Mouse (Mus musculus) testis, postnatal 14 days (tissue): Measurements from ENCODE around the gene Smtnl2.

ENCODE experiments used
- DNase-seq: peaks from one replicate; pipeline ENCODE4 v3.0.0; 2021; ENCODE audit warnings: low spot score

Gene Smtnl2

GRCm38 (mm10) chr11:72425201-72425600, 13.7 kb upstream of the Smtnl2 start:
- DNase-seq = no peak

- DNase-seq = no peak
Observed at GRCm38 (mm10) chr11:72423686-72424085, 12.2 kb upstream of the Smtnl2 start.

- DNase-seq = no peak
Observed at GRCm38 (mm10) chr11:72421518-72422278, 10.2 kb upstream of the Smtnl2 start.

GRCm38 (mm10) chr11:72420460-72421122, 9.1 kb upstream of the Smtnl2 start:
- DNase-seq = no peak

GRCm38 (mm10) chr11:72419006-72419405, 7.5 kb upstream of the Smtnl2 start:
- no peak for DNase-seq

GRCm38 (mm10) chr11:72418227-72418626, 6.7 kb upstream of the Smtnl2 start:
- DNase-seq = no peak

- DNase-seq = no peak
Observed at GRCm38 (mm10) chr11:72417376-72417775, 5.9 kb upstream of the Smtnl2 start.

GRCm38 (mm10) chr11:72416666-72417065, 5.2 kb upstream of the Smtnl2 start:
- DNase-seq = no peak

- no peak for DNase-seq
Observed at GRCm38 (mm10) chr11:72415155-72415554, 3.6 kb upstream of the Smtnl2 start.

GRCm38 (mm10) chr11:72413601-72414190, 2.2 kb upstream of the Smtnl2 start:
- DNase-seq = no peak

- DNase-seq = peak; percentile 52
Observed at GRCm38 (mm10) chr11:72413016-72413415, 1.5 kb upstream of the Smtnl2 start.

- no peak for DNase-seq
Observed at GRCm38 (mm10) chr11:72411945-72412344, 432 bp upstream of the Smtnl2 start.

- no peak for DNase-seq
Observed at GRCm38 (mm10) chr11:72410521-72411092, 906 bp downstream of the Smtnl2 start.

GRCm38 (mm10) chr11:72409649-72410385, 1.7 kb downstream of the Smtnl2 start:
- DNase-seq = no peak

GRCm38 (mm10) chr11:72408451-72409170, 2.9 kb downstream of the Smtnl2 start:
- no peak for DNase-seq

GRCm38 (mm10) chr11:72407574-72407973, 3.9 kb downstream of the Smtnl2 start:
- DNase-seq = no peak

- no peak for DNase-seq
Observed at GRCm38 (mm10) chr11:72407081-72407480, 4.4 kb downstream of the Smtnl2 start.

GRCm38 (mm10) chr11:72406079-72406675, 5.3 kb downstream of the Smtnl2 start:
- DNase-seq = no peak

- no peak for DNase-seq
Observed at GRCm38 (mm10) chr11:72405532-72405931, 6.0 kb downstream of the Smtnl2 start.

GRCm38 (mm10) chr11:72402969-72403368, 8.5 kb downstream of the Smtnl2 start:
- DNase-seq = no peak

- no peak for DNase-seq
Observed at GRCm38 (mm10) chr11:72402017-72402416, 9.5 kb downstream of the Smtnl2 start.
